Mouse (Mus musculus) spleen, postnatal 10 days (tissue): ENCODE results near the gene Dmrtc2.

Experiments used
- DNase-seq, 2 experiments: peaks; one replicate each; pipeline ENCODE4 v3.0.0; 2021 to 2022; ENCODE audit warnings: low spot score in 2 of 2

Dmrtc2 gene

DNA sequence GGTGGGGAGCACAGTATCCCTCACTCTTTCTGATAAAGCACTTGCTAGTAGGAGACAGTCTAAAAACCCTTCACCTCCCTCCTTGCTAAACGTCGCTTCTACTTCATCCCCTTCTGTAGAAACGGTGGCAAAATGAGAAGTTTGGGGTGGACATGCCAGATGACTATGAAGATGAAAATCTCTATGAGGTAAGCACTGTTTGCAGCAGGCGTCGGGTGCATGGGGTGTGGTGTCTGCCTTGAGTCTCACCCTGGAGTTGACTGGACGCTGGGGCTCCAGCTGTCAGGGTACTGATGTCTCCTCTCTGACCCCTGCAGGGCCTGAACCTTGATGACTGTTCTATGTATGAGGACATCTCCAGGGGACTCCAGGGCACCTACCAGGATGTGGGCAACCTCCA lies 31.3 kb downstream of the Dmrtc2 start:
- peak in 1 of 2 experiments; percentile 44 for DNase-seq

GRCm38 (mm10) chr7:24901842-24902241 lies 32.0 kb downstream of the Dmrtc2 start:
- peak in 1 of 2 experiments; percentile 45 for DNase-seq

GRCm38 (mm10) chr7:24902264-24902629 lies 32.4 kb downstream of the Dmrtc2 start:
- peak in 1 of 2 experiments; percentile 31 for DNase-seq

- DNase-seq = peak; percentile 83 to 84
These were observed 33.0 kb downstream of the Dmrtc2 start, which contains the start of gene Arhgef1 for GRCm38 (mm10) chr7:24902630-24903443. Arhgef1 (plus strand) TSS chr7:24902912.

GRCm38 (mm10) chr7:24903444-24903825 lies 33.6 kb downstream of the Dmrtc2 start:
- peak in 1 of 2 experiments; percentile 42 for DNase-seq

DNA sequence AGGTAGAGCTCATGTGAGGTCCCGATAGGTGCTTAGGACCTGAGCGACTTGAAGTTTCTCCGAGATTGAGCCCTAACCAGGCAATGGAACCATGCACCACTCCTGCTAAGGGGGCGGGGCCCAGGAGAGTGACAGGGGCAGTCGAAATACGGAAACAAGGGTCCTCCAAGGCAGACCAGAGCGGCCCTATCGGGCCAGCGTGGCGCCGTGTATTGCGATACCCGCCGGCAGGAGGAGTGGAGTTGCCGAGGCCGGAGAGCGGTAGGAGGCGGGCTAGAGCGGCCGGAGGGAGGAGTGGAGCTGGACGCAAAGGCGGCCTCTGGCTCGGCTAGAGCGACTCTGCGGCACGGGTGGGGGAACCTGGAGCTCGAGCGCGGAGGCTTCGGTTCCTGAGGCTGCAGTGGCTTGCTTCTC lies 34.2 kb downstream of the Dmrtc2 start:
- DNase-seq = peak; percentile 93 to 98

DNA sequence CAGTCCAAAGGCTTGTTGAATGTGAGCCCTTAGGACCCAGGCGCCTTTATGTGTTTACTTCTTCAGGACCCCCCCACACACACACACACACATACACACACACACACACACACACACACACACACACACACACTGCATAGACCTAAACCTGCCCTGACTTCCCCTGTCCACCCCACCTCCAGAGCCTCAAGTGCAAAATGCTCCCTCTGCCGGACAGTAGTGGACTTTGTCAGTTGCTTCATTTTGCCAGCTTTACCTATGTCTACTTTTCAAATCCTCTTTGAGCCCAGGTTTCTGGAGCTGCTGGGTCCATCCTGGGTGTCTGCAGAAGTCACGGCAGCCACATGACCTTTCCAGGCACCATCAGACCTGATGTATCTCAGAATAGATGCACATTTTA lies 35.1 kb downstream of the Dmrtc2 start:
- DNase-seq = peak; percentile 63 to 86

GRCm38 (mm10) chr7:24906551-24906950 lies 36.7 kb downstream of the Dmrtc2 start:
- no peak for DNase-seq

- DNase-seq = peak in 1 of 2 experiments; percentile 64
These were observed 37.4 kb downstream of the Dmrtc2 start for GRCm38 (mm10) chr7:24907211-24907748.

GRCm38 (mm10) chr7:24912480-24912879 lies 42.6 kb downstream of the Dmrtc2 start:
- no peak for DNase-seq

DNA sequence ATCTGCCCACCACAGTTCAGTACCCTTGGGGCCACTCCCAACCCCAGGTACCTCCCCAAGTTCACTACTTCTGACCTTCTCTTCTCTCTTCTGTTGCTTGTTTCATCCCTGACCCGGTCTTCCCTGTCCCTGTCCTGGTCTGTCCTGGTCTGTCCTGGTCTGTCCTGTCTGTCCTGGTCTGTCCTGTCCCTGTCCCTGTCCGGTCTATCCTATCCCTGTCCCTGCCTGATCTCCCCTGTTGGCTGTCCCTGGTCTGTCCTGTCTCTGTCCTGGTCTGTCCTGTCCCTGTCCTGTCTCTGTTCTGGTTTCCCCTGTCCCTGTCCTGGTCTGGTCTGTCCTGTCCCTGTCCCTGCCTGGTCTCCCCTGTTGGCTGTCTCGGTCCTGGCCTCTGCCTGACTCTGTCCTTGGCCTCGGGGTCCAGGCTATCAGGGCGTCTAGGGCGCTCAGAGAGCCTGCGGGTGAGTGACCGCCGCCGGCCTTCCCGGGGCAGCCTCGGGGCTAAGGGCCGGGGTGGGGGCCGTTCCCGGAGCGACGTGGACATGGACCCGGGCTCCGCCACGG lies 49.0 kb downstream of the Dmrtc2 start:
- DNase-seq = no peak

GRCm38 (mm10) chr7:24919728-24920127 lies 49.9 kb downstream of the Dmrtc2 start:
- DNase-seq = no peak
